Mouse (Mus musculus) forebrain, embryonic 14.5 days (tissue): ENCODE results near the gene Olfr1402. TPM values are rescaled to one million over a fixed set of nuclear protein-coding genes. Genes with fewer than 3 reads are reported as not detected.
A peak's percentile ranks its signal among the peaks of the same experiment; 100 is the strongest.

Source experiments
- ATAC-seq: fragments of 200-750 bp; cut with Nextera tagmentation; 2 replicates; pipeline ENCODE4 v1.8.0; 2017; ENCODE audit warnings: mild to moderate bottlenecking, moderate library complexity
- DNase-seq: peaks from one replicate; pipeline ENCODE4 v3.0.0-alpha.2; 2015; ENCODE audit warnings: low spot score
- H3K27ac ChIP-seq: fragments of 300-500 bp; sonication (generic); 2 replicates; pipeline ENCODE4 v1.5.1; 2014; ENCODE audit warnings: low read depth, mild to moderate bottlenecking, control low read depth, low read length, moderate library complexity
- H3K27me3 ChIP-seq: fragments of 300-500 bp; sonication (generic); replicated peaks from 2 replicates; pipeline ENCODE4 v1.6.1; 2014; ENCODE audit warnings: low read length, control low read depth, mixed read lengths; ENCODE audit not compliant: control insufficient read depth, insufficient read depth
- H3K36me3 ChIP-seq: fragments of 300-500 bp; sonication (generic); 2 replicates; pipeline ENCODE4 v1.6.1; 2014; ENCODE audit warnings: low read length, control low read depth; ENCODE audit not compliant: control insufficient read depth, insufficient read depth
- H3K4me1 ChIP-seq: fragments of 300-500 bp; sonication (generic); 2 replicates; pipeline ENCODE4 v1.6.1; 2014; ENCODE audit warnings: antibody characterized with exemption, low read length, control low read depth; ENCODE audit not compliant: control insufficient read depth, insufficient read depth
- H3K4me2 ChIP-seq: fragments of 300-500 bp; sonication (generic); 2 replicates; pipeline ENCODE4 v1.6.1; 2014; ENCODE audit warnings: mild to moderate bottlenecking, control low read depth, low read length
- H3K4me3 ChIP-seq: fragments of 300-500 bp; sonication (generic); 2 replicates; pipeline ENCODE4 v1.5.1; 2014; ENCODE audit warnings: low read depth, low read length, control low read depth
- H3K9ac ChIP-seq: fragments of 300-500 bp; sonication (generic); 2 replicates; pipeline ENCODE4 v1.6.1; 2014; ENCODE audit warnings: mild to moderate bottlenecking, low read length, control low read depth, moderate library complexity
- H3K9me3 ChIP-seq: fragments of 300-500 bp; sonication (generic); replicated peaks from 2 replicates; pipeline ENCODE4 v1.6.1; 2016; ENCODE audit warnings: low read length, control low read depth, mixed read lengths; ENCODE audit not compliant: control insufficient read depth
- WGBS: fragments of 180-500 bp; shearing (Covaris S2); extraction: QIAGEN DNeasy Blood & Tissue Kit; methylation state at CpG from one replicate; pipeline ENCODE4 v1.1.7; 2014; 5-methylcytosine and 5-hydroxymethylcytosine counted together
- polyA plus RNA-seq: library from polyadenylated mRNA; unstranded; fragments of >200 nt; fragmentation: Nextera tagmentation; extraction: Ambion mirVana; gene quantifications from 2 replicates; pipeline ENCODE4 v1.2.1, GENCODE M21; 2014

Olfr1402 gene
- not detected in 2 replicates for polyA plus RNA-seq

GRCm38 (mm10) chr3:97421920-97422319 is at the start of gene Olfr1402:
Olfr1402 (minus strand) TSS chr3:97422020.
- WGBS = 75% methylated on average over 1 of the region's 1 CpGs

GRCm38 (mm10) chr3:97455286-97455685 is 33.5 kb upstream of the Olfr1402 start:
- H3K27ac ChIP-seq = no peak overlapping the region
- H3K4me2 ChIP-seq = no peak overlapping the region
- H3K9me3 ChIP-seq = no peaks in the 10 kb centered on the region
- H3K9ac ChIP-seq = no peak overlapping the region
- H3K27me3 ChIP-seq = no peaks in the 10 kb centered on the region
- H3K36me3 ChIP-seq = no peaks in the 10 kb centered on the region
- no peak for DNase-seq
- no peak for ATAC-seq
- H3K4me1 ChIP-seq = no peaks in the 10 kb centered on the region
- no peak overlapping the region for H3K4me3 ChIP-seq
- 88% methylated on average over 4 of the region's 4 CpGs for WGBS

More at GRCm38 (mm10) chr3:97421920-97422319, at the start of gene Olfr1402:
- no peak within 1 kb of the TSS for H3K4me2 ChIP-seq
- H3K9me3 ChIP-seq = no peaks in the 10 kb centered on the region
- no peak for ATAC-seq
- no peaks in the 10 kb centered on the region for H3K4me1 ChIP-seq
- no peak within 1 kb of the TSS for H3K27ac ChIP-seq
- DNase-seq = no peak
- no peak within 1 kb of the TSS for H3K9ac ChIP-seq
- no peaks in the 10 kb centered on the region for H3K36me3 ChIP-seq
- no peaks in the 10 kb centered on the region for H3K27me3 ChIP-seq
- no peak within 1 kb of the TSS for H3K4me3 ChIP-seq

- H3K27me3 ChIP-seq = no peaks in the 10 kb centered on the region
- DNase-seq = no peak
- H3K4me1 ChIP-seq = no peaks in the 10 kb centered on the region
- H3K27ac ChIP-seq = no peak overlapping the region
- H3K9me3 ChIP-seq = no peaks in the 10 kb centered on the region
- H3K9ac ChIP-seq = no peak overlapping the region
- H3K4me2 ChIP-seq = no peak overlapping the region
- H3K36me3 ChIP-seq = no peaks in the 10 kb centered on the region
- 93% methylated on average over 2 of the region's 2 CpGs for WGBS
- ATAC-seq = no peak
- H3K4me3 ChIP-seq = no peak overlapping the region
These were observed 16.8 kb upstream of the Olfr1402 start for GRCm38 (mm10) chr3:97438619-97439018.

- H3K36me3 ChIP-seq = no peaks in the 10 kb centered on the region
- H3K27ac ChIP-seq = no peak overlapping the region
- H3K4me1 ChIP-seq = no peaks in the 10 kb centered on the region
- no peak overlapping the region for H3K9ac ChIP-seq
- no peaks in the 10 kb centered on the region for H3K27me3 ChIP-seq
- no peak overlapping the region for H3K4me2 ChIP-seq
- H3K4me3 ChIP-seq = no peak overlapping the region
- WGBS = 48% methylated on average over 1 of the region's 1 CpGs
- ATAC-seq (no peak; the same call in 1 of the 2 replicates), DNase-seq (peak; percentile 43)
- H3K9me3 ChIP-seq = no peaks in the 10 kb centered on the region
These were observed 27.5 kb downstream of the Olfr1402 start for GRCm38 (mm10) chr3:97394289-97394688.

DNA sequence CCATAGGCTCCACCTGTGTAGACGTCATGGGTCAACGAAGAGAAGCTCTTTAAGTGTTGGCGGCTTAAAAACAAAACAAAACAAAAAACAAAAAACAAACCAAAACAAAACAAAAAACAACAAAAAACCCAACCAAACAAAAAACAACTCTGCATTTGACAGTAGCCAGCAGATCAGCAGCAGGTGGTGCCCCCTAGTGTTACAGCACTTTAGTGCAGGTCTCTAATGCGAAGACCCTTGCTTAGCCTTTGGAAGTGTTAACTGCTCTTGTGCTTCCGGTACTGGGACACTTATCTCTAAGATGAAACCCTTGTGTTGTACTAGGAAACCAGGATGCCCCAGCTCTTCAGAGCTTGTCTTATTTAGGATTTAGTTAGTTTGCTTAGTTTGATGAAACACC is 28.7 kb downstream of the Olfr1402 start:
- H3K9me3 ChIP-seq = no peaks in the 10 kb centered on the region
- H3K4me1 ChIP-seq = no peaks in the 10 kb centered on the region
- no peaks in the 10 kb centered on the region for H3K27me3 ChIP-seq
- no peak overlapping the region for H3K27ac ChIP-seq
- H3K4me3 ChIP-seq = no peak overlapping the region
- no peak for ATAC-seq
- WGBS = 78% methylated on average over 5 of the region's 5 CpGs
- no peak overlapping the region for H3K9ac ChIP-seq
- DNase-seq = peak; percentile 29
- H3K36me3 ChIP-seq = no peaks in the 10 kb centered on the region
- H3K4me2 ChIP-seq = no peak overlapping the region

DNA sequence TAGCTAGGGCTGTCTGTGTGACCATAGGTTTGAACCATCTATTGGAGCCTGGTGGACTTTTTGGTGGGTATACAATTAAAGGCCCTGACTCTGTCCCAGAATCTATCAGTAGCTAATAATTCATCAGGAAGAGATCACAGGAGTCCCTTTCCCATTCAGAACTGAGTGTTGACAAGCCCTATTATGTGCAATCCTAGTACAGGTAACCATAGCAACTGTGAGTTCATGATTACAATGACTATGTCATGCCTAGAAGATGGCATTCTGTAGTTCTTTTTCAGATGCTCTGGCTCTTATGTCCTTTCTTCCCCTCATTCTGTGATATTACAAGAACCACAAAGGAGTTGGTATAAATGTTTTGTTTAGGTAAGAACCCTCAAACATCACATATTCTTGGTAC is 51.4 kb downstream of the Olfr1402 start:
- Histone ChIP-seq H3K4me2 (no peak overlapping the region), H3K9ac (no peak overlapping the region), H3K4me3 (no peak overlapping the region), H3K27ac (no peak overlapping the region), H3K36me3 (no peaks in the 10 kb centered on the region), H3K9me3 (no peaks in the 10 kb centered on the region), H3K27me3 (no peaks in the 10 kb centered on the region), H3K4me1 (no peaks in the 10 kb centered on the region)
- DNase-seq (peak; percentile 37), ATAC-seq (no peak)

DNA sequence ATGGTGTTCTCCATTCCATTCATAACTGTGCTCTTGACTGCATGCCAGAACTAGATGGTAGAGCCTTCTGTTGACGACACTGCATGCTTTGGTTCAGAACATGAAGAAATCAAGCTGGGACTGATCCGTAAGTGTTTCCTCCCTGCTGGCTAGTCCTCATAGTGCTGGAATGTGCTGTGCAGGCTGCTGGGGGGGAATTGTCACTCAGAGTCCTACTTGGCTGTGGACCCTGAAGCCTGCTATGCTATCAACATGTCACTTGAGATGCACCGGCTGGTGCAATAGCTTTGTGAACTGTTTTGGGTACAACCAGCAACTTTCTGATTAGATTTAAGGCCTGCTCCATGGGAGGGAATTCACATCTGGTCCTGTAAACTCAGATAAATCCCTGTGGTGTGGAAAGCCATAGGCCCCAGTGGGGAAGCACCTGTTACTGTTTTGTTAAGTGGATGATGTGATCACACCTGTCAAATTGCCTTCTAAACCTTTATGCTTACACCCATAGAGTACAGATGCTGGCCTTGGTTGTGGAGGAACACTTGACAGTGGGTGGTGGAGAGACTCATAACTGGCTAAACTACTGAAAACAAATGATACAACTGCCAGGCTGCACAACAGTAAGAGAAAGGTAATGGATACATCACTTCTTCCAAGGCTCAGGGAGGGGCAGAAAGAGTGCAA is 58.3 kb downstream of the Olfr1402 start:
- no peaks in the 10 kb centered on the region for H3K36me3 ChIP-seq
- no peaks in the 10 kb centered on the region for H3K9me3 ChIP-seq
- H3K27me3 ChIP-seq = no peaks in the 10 kb centered on the region
- no peak overlapping the region for H3K4me2 ChIP-seq
- H3K4me1 ChIP-seq = no peaks in the 10 kb centered on the region
- no peak overlapping the region for H3K9ac ChIP-seq
- no peak for DNase-seq
- H3K27ac ChIP-seq = no peak overlapping the region
- WGBS = 83% methylated on average over 3 of the region's 3 CpGs
- no peak overlapping the region for H3K4me3 ChIP-seq
- ATAC-seq = no peak

DNA sequence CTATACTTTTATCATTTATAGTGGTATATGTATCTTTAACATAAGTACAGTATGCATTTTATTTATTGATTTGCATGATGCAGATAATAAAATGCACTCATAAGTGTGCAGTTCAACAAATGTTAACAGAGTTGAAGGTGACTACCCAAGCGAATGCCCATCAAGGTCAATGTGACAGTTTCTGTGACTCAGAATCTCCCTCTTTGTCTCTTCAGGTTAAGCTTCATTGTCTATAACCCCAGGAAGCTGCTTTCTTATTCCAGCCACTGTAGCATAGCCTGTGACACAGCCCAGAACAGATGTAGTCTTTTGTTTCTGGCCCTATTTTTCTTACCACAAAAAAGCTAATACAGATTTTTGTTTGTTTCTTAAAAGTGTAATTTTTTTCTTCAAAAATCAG is 63.4 kb downstream of the Olfr1402 start:
- 51% methylated on average over 1 of the region's 1 CpGs for WGBS
- Histone ChIP-seq H3K4me1 (no peaks in the 10 kb centered on the region), H3K9me3 (no peaks in the 10 kb centered on the region), H3K4me3 (no peak overlapping the region), H3K4me2 (no peak overlapping the region), H3K27me3 (no peaks in the 10 kb centered on the region), H3K9ac (no peak overlapping the region), H3K27ac (no peak overlapping the region), H3K36me3 (no peaks in the 10 kb centered on the region)
- ATAC-seq (no peak), DNase-seq (no peak)
